Mouse (Mus musculus) G1E (cell line): Measurements from ENCODE around the gene St14. TPM values are rescaled to one million over a fixed set of nuclear protein-coding genes. Genes with fewer than 3 reads are reported as not detected.
"Not testable (repeated sequence)": the region's sequence is repeated elsewhere in the genome, so short reads cannot be mapped to it uniquely, and the experiment has no call there.

Source experiments
- ATAC-seq: 2 replicates; pipeline ENCODE4 v1.8.0; 2016; ENCODE audit warnings: mild to moderate bottlenecking; ENCODE audit not compliant: insufficient number of reproducible peaks, poor library complexity, low FRiP score, severe bottlenecking; ENCODE audit errors: extremely low read depth
- DNase-seq: peaks from one replicate; pipeline ENCODE4 v3.0.0; 2012; ENCODE audit warnings: low spot score
- H3K27me3 ChIP-seq: 2 replicates; pipeline ENCODE4 v1.6.1; 2012; ENCODE audit warnings: mild to moderate bottlenecking, low read length, inconsistent platforms; ENCODE audit not compliant: insufficient read depth
- H3K36me3 ChIP-seq: replicated peaks from 2 replicates; pipeline ENCODE3; 2012; ENCODE audit warnings: mild to moderate bottlenecking, inconsistent platforms
- H3K4me1 ChIP-seq: 2 replicates; pipeline ENCODE4 v1.6.1; 2012; ENCODE audit warnings: low read depth, low read length, inconsistent platforms, mixed read lengths; ENCODE audit not compliant: insufficient read depth
- H3K4me3 ChIP-seq: 2 replicates; pipeline ENCODE4 v1.5.1; 2012; ENCODE audit warnings: low read depth, mild to moderate bottlenecking, inconsistent platforms, low read length, moderate library complexity, mixed read lengths
- H3K9me3 ChIP-seq: replicated peaks from 2 replicates; pipeline ENCODE4 v1.6.1; 2012; ENCODE audit warnings: inconsistent platforms
- CTCF ChIP-seq: IDR thresholded peaks from 2 replicates; pipeline ENCODE4 v1.5.1; 2012; ENCODE audit warnings: low read depth, low read length, inconsistent platforms, mixed read lengths
- GATA1 ChIP-seq: IDR thresholded peaks from 2 replicates; pipeline ENCODE4 v1.6.1; 2012; ENCODE audit warnings: borderline replicate concordance, low read length, inconsistent platforms, mixed read lengths
- GATA2 ChIP-seq: IDR thresholded peaks from 2 replicates; pipeline ENCODE4 v1.6.1; 2012; ENCODE audit warnings: low read depth, low read length, inconsistent platforms, borderline replicate concordance
- POLR2AphosphoS5 ChIP-seq: IDR thresholded peaks from 2 replicates; pipeline ENCODE4 v1.6.1; 2012; ENCODE audit warnings: low read depth, low read length, inconsistent platforms; ENCODE audit not compliant: insufficient replicate concordance
- TAL1 ChIP-seq: conservative IDR thresholded peaks from 2 replicates; pipeline ENCODE4 v1.6.1; 2012; ENCODE audit warnings: low read depth, low read length, inconsistent platforms, mixed read lengths
- polyA plus RNA-seq: library from polyadenylated mRNA; stranded (reverse); fragments of >175 nt; gene quantifications from 2 replicates; pipeline ENCODE4 v1.2.3, GENCODE M21; 2012
- total RNA-seq, 2 experiments: library from RNA; stranded (forward) in 1 of 2; stranded (reverse) in 1 of 2; fragments of 200-1000 nt in 1 of 2; fragments of >200 nt in 1 of 2; fragmentation: Nextera tagmentation in 1 of 2; gene quantifications; 2 replicates each; pipeline ENCODE4 v1.2.3; 2014 to 2017

The St14 gene
- total and polyA plus RNA-seq, 3 experiments, result 0.16 TPM; not detected in 2

GRCm38 (mm10) chr9:31070706-31071105, 60.9 kb downstream of the St14 start:
- DNase-seq, result no peak
- peaks cover 37% of the 10 kb centered on the region for H3K36me3 ChIP-seq
- no peak for TF ChIP-seq GATA1

GRCm38 (mm10) chr9:31058723-31059122, 72.9 kb downstream of the St14 start:
- Histone ChIP-seq H3K9me3 (no peaks in the 10 kb centered on the region), H3K27me3 (no peaks in the 10 kb centered on the region), H3K4me3 (no peak overlapping the region), H3K36me3 (peaks cover 70% of the 10 kb centered on the region), H3K4me1 (no peaks in the 10 kb centered on the region)
- DNase-seq, result no peak
- no peak for ATAC-seq
- no peak for TF ChIP-seq POLR2AphosphoS5

More at GRCm38 (mm10) chr9:31070706-31071105, 60.9 kb downstream of the St14 start:
- H3K9me3 ChIP-seq, result no peaks in the 10 kb centered on the region
- H3K27me3 ChIP-seq, result no peaks in the 10 kb centered on the region
- H3K4me3 ChIP-seq, result no peak overlapping the region
- ATAC-seq, result no peak
- H3K4me1 ChIP-seq, result peaks cover 11% of the 10 kb centered on the region

DNA sequence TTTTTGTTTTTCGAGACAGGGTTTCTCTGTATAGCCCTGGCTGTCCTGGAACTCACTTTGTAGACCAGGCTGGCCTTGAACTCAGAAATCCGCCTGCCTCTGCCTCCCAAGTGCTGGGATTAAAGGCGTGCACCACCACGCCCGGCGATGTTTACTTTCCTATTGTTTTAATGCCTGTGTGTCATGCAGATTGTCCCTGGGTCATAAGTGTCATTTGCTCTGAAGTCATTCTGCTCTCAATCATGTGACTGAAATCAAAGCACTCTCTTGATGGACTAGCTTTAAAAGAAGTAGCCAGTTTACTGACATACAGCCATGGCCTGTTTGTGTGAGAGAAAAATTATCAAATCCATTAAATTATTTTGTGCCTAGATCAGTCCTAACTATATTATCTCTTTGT, 80.1 kb downstream of the St14 start:
- DNase-seq, H3K9me3 ChIP-seq, H3K4me3 ChIP-seq, H3K27me3 ChIP-seq, ATAC-seq, H3K4me1 ChIP-seq: not testable (repeated sequence)
- H3K36me3 ChIP-seq, result peaks cover 38% of the 10 kb centered on the region

- Histone ChIP-seq H3K4me1 (0 out of 2 replicates have a peak, but pooled peaks cover 3% of the 10 kb centered on the region), H3K9me3 (no peaks in the 10 kb centered on the region), H3K36me3 (peaks cover 33% of the 10 kb centered on the region), H3K27me3 (no peaks in the 10 kb centered on the region), H3K4me3 (no peak overlapping the region)
- ATAC-seq (no peak), DNase-seq (no peak)
- no peak for TF ChIP-seq GATA1
- no peak for TF ChIP-seq GATA2
- TF ChIP-seq CTCF, result no peak
- TF ChIP-seq POLR2AphosphoS5, result no peak
- no peak for TF ChIP-seq TAL1
These were observed 81.4 kb downstream of the St14 start for GRCm38 (mm10) chr9:31050208-31050607.

Other genes starting within 250 kb of the St14 start
- gene Adamts15, start 209.4 kb downstream of the St14 start, total RNA-seq (2014; fragmentation: Nextera tagmentation), result not detected in 2 replicates
- 0.12 and 0.22 TPM in 2 replicates for gene Adamts15, start 209.4 kb downstream of the St14 start, total RNA-seq (2017)
- gene Adamts15, start 209.4 kb downstream of the St14 start, polyA plus RNA-seq, result not detected in 2 replicates
- gene Adamts8, start 189.3 kb downstream of the St14 start, total RNA-seq (2014; fragmentation: Nextera tagmentation), result not detected in 2 replicates
- not detected in 2 replicates for gene Adamts8, start 189.3 kb downstream of the St14 start, total RNA-seq (2017)
- 0.01 TPM in 1 of 2 replicates, not detected in the other for gene Adamts8, start 189.3 kb downstream of the St14 start, polyA plus RNA-seq
- 58.2 and 63.6 TPM in 2 replicates for gene Zbtb44, start 101.2 kb downstream of the St14 start, total RNA-seq (2014; fragmentation: Nextera tagmentation)
- 24.7 and 27.5 TPM in 2 replicates for gene Zbtb44, start 101.2 kb downstream of the St14 start, total RNA-seq (2017)
- 7.4 and 9.1 TPM in 2 replicates for gene Zbtb44, start 101.2 kb downstream of the St14 start, polyA plus RNA-seq
- gene Aplp2, start 80.0 kb upstream of the St14 start, total RNA-seq (2014; fragmentation: Nextera tagmentation), result 721 and 724 TPM in 2 replicates
- 454 and 492 TPM in 2 replicates for gene Aplp2, start 80.0 kb upstream of the St14 start, total RNA-seq (2017)
- 65.1 and 79.4 TPM in 2 replicates for gene Aplp2, start 80.0 kb upstream of the St14 start, polyA plus RNA-seq
- gene Prdm10, start 148.7 kb upstream of the St14 start, total RNA-seq (2014; fragmentation: Nextera tagmentation), result 12.0 and 19.9 TPM in 2 replicates
- gene Prdm10, start 148.7 kb upstream of the St14 start, total RNA-seq (2017), result 9.5 and 9.9 TPM in 2 replicates
- gene Prdm10, start 148.7 kb upstream of the St14 start, polyA plus RNA-seq, result 3.6 and 5.3 TPM in 2 replicates